Mouse (Mus musculus) v-Abl transformed pro-B cells (cell line): ENCODE data around the gene Hist1h3a.
"Not testable (repeated sequence)": the region's sequence is repeated elsewhere in the genome, so short reads cannot be mapped to it uniquely, and the experiment has no call there.

Experiments used
- in situ Hi-C, 2 experiments: fragments of 400-800 bp; cut with MboI; formaldehyde crosslinking; loops; one replicate each; pipeline ENCODE4 v1.15.1; 2025; ENCODE audit not compliant: unreplicated experiment in 2 of 2

Gene Hist1h3a

GRCm38 (mm10) chr13:23729706-23730105, 32.5 kb downstream of the Hist1h3a start:
- in situ Hi-C loops: loop anchor here (5.0 to 10.0 kb wide), 3 partner anchors 32 to 105 kb away; partner anchors contain the start of genes Hist1h1e (in 1 of the 2), Hist1h1t (in 1 of the 2), Hist1h2ac (in 1 of the 2) and Hist1h2bc (in 1 of the 2)

GRCm38 (mm10) chr13:23729192-23729525, 33.0 kb downstream of the Hist1h3a start:
- in situ Hi-C loops: no loop called here

GRCm38 (mm10) chr13:23728472-23729191, 33.6 kb downstream of the Hist1h3a start:
- in situ Hi-C loops: no loop called here

- in situ Hi-C loops: no loop called here
Measured at GRCm38 (mm10) chr13:23725213-23725612, 37.0 kb downstream of the Hist1h3a start.

- in situ Hi-C loops: no loop called here
Measured at GRCm38 (mm10) chr13:23724239-23724638, 37.9 kb downstream of the Hist1h3a start.

GRCm38 (mm10) chr13:23717593-23718245, 44.5 kb downstream of the Hist1h3a start:
- in situ Hi-C loops: not testable (repeated sequence)

- in situ Hi-C loops: no loop called here
Measured at GRCm38 (mm10) chr13:23717176-23717575, 45.0 kb downstream of the Hist1h3a start.

- in situ Hi-C loops: no loop called here
Measured at GRCm38 (mm10) chr13:23716261-23717042, 45.7 kb downstream of the Hist1h3a start.
